Mouse (Mus musculus): ENCODE measurements at regions not wholly inside any gene's neighbourhood (a gene's known extent, or its start where the extent isn't known, plus 50 kb on each side); places are given as distances from the start of the nearest gene placed in this dataset.
A peak's percentile ranks its signal among the peaks of the same experiment; 100 is the strongest.

GRCm38 (mm10) chr15:56158726-56159125 lies 1318.7 kb downstream of the Slc22a22 start:
- no peak for DNase-seq (ENCODE audit: low spot score in 2 of 2)

- DNase-seq (ENCODE audit: low spot score in 2 of 2) = no peak
Observed at GRCm38 (mm10) chr15:56139451-56139850, 1338.0 kb downstream of the Slc22a22 start.

- DNase-seq (ENCODE audit: low spot score in 2 of 2) = no peak
Observed at GRCm38 (mm10) chr15:56136420-56136970, 1340.9 kb downstream of the Slc22a22 start.

GRCm38 (mm10) chr15:56128029-56128428 lies 1349.4 kb downstream of the Slc22a22 start:
- no peak for DNase-seq (ENCODE audit: low spot score in 2 of 2)

GRCm38 (mm10) chr15:56119287-56120065 lies 1357.9 kb downstream of the Slc22a22 start:
- no peak for DNase-seq (ENCODE audit: low spot score in 2 of 2)

GRCm38 (mm10) chr15:56108313-56108712 lies 1369.1 kb downstream of the Slc22a22 start:
- no peak for DNase-seq (ENCODE audit: low spot score in 2 of 2)

GRCm38 (mm10) chr15:56107719-56108118 lies 1369.7 kb downstream of the Slc22a22 start:
- DNase-seq (ENCODE audit: low spot score in 2 of 2) = no peak

GRCm38 (mm10) chr15:56100133-56100735 lies 1377.2 kb downstream of the Slc22a22 start:
- no peak for DNase-seq (ENCODE audit: low spot score in 2 of 2)

GRCm38 (mm10) chr15:56077838-56078567 lies 1399.4 kb downstream of the Slc22a22 start:
- no peak for DNase-seq (ENCODE audit: low spot score in 2 of 2)

GRCm38 (mm10) chr15:56077081-56077480 lies 1400.3 kb downstream of the Slc22a22 start:
- DNase-seq (ENCODE audit: low spot score in 2 of 2) = no peak

GRCm38 (mm10) chr15:56076680-56077079 lies 1400.7 kb downstream of the Slc22a22 start:
- DNase-seq (ENCODE audit: low spot score in 2 of 2) = no peak

- no peak for DNase-seq (ENCODE audit: low spot score in 2 of 2)
Observed at GRCm38 (mm10) chr15:56069511-56069910, 1407.9 kb downstream of the Slc22a22 start.

- DNase-seq (ENCODE audit: low spot score in 2 of 2) = no peak
Observed at GRCm38 (mm10) chr15:56067214-56067613, 1410.2 kb downstream of the Slc22a22 start.

- DNase-seq (ENCODE audit: low spot score in 2 of 2) = no peak
Observed at GRCm38 (mm10) chr15:56066540-56066939, 1410.9 kb downstream of the Slc22a22 start.

- no peak for DNase-seq (ENCODE audit: low spot score in 2 of 2)
Observed at GRCm38 (mm10) chr15:56065872-56066534, 1411.4 kb downstream of the Slc22a22 start.

- DNase-seq (ENCODE audit: low spot score in 2 of 2) = no peak
Observed at GRCm38 (mm10) chr15:56062576-56062975, 1414.8 kb downstream of the Slc22a22 start.

- DNase-seq (ENCODE audit: low spot score in 2 of 2) = no peak
Observed at GRCm38 (mm10) chr15:56061326-56061725, 1416.1 kb downstream of the Slc22a22 start.

GRCm38 (mm10) chr15:56050716-56051115 lies 1426.7 kb downstream of the Slc22a22 start:
- DNase-seq (ENCODE audit: low spot score in 2 of 2) = no peak

- DNase-seq (ENCODE audit: low spot score in 2 of 2) = no peak
Observed at GRCm38 (mm10) chr15:56047832-56048231, 1429.6 kb downstream of the Slc22a22 start.

- peak; percentile 44 to 61 for DNase-seq (ENCODE audit: low spot score in 2 of 2)
Observed at GRCm38 (mm10) chr15:56046679-56047532, 1430.5 kb downstream of the Slc22a22 start.

Measured in urinary bladder, adult 18-20 months (tissue).